Mouse (Mus musculus) intestine, embryonic 15.5 days (tissue): ENCODE results near the gene Nln. TPM values are rescaled to one million over a fixed set of nuclear protein-coding genes. Genes with fewer than 3 reads are reported as not detected.
A peak's percentile ranks its signal among the peaks of the same experiment; 100 is the strongest.

Experiments
- ATAC-seq: fragments of 200-750 bp; cut with Nextera tagmentation; 2 replicates; pipeline ENCODE4 v1.8.0; 2017; ENCODE audit warnings: moderate TSS enrichment, moderate library complexity
- H3K27ac ChIP-seq: fragments of 300-500 bp; sonication (generic); 2 replicates; pipeline ENCODE4 v1.5.1; 2015; ENCODE audit warnings: mild to moderate bottlenecking, inconsistent platforms
- H3K27me3 ChIP-seq: fragments of 300-500 bp; sonication (generic); replicated peaks from 2 replicates; pipeline ENCODE4 v1.6.1; 2015; ENCODE audit warnings: inconsistent platforms
- H3K36me3 ChIP-seq: fragments of 300-500 bp; sonication (generic); 2 replicates; pipeline ENCODE4 v1.6.1; 2015; ENCODE audit warnings: inconsistent platforms
- H3K4me1 ChIP-seq: fragments of 300-500 bp; sonication (generic); replicated peaks from 2 replicates; pipeline ENCODE4 v1.6.1; 2015; ENCODE audit warnings: inconsistent platforms
- H3K4me2 ChIP-seq: fragments of 300-500 bp; sonication (generic); replicated peaks from 2 replicates; pipeline ENCODE4 v1.6.1; 2015; ENCODE audit warnings: mild to moderate bottlenecking, inconsistent platforms
- H3K4me3 ChIP-seq: fragments of 300-500 bp; sonication (generic); replicated peaks from 2 replicates; pipeline ENCODE4 v1.5.1; 2015; ENCODE audit warnings: inconsistent platforms
- H3K9ac ChIP-seq: fragments of 300-500 bp; sonication (generic); 2 replicates; pipeline ENCODE4 v1.6.1; 2015; ENCODE audit warnings: inconsistent platforms
- H3K9me3 ChIP-seq: fragments of 300-500 bp; sonication (generic); 2 replicates; pipeline ENCODE4 v1.6.1; 2016; ENCODE audit warnings: inconsistent platforms
- WGBS: fragments of 180-500 bp; shearing (Covaris S2); methylation state at CpG from one replicate; pipeline ENCODE4 v1.1.7; 2015; 5-methylcytosine and 5-hydroxymethylcytosine counted together
- polyA plus RNA-seq: library from polyadenylated mRNA; unstranded; fragments of >200 nt; fragmentation: Nextera tagmentation; extraction: Ambion mirVana; gene quantifications from 2 replicates; pipeline ENCODE4 v1.2.1, GENCODE M21; 2015

The Nln gene
- 18.9 and 19.9 TPM in 2 replicates for polyA plus RNA-seq

- 2% methylated on average over 36 of the region's 44 CpGs for WGBS
- peak; percentile 99 for ATAC-seq
- Histone ChIP-seq H3K4me2 (peak within 1 kb of the TSS; percentile 97), H3K9ac (peak within 1 kb of the TSS; percentile 72), H3K9me3 (no peaks in the 10 kb centered on the region), H3K36me3 (no peaks in the 10 kb centered on the region), H3K27ac (peak within 1 kb of the TSS; percentile 86), H3K4me3 (peak within 1 kb of the TSS; percentile 59), H3K4me1 (no peaks in the 10 kb centered on the region), H3K27me3 (no peaks in the 10 kb centered on the region)
Measured at GRCm38 (mm10) chr13:104109288-104109815, at the start of gene Nln, which contains the start of gene Sgtb. Gene Nln, minus strand, starts transcription at chr13:104109614. Gene Sgtb, plus strand, starts transcription at chr13:104109741.

DNA sequence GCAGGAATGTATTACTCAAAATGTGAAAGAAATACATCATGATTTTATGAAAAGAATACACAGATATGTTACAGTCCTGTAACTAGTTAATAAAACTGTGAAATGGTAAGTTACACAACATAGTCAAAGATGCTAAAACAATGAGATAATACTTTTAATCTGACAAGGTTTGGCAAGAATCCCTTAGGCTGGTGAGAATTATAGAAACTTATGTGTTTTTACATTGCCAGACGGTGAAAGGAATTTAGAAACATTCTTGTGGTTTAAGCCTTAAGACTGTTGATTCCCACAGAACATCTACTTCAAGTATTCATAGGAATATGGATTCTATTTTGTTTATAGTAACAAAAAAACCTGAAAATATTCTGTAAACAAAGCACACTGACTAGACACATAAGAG lies 46.3 kb upstream of the Nln start:
- WGBS = 62% methylated on average over 1 of the region's 1 CpGs
- H3K4me2 ChIP-seq = no peak overlapping the region
- no peaks in the 10 kb centered on the region for H3K27me3 ChIP-seq
- H3K9ac ChIP-seq = no peak overlapping the region
- no peak overlapping the region for H3K27ac ChIP-seq
- no peak overlapping the region for H3K4me3 ChIP-seq
- no peaks in the 10 kb centered on the region for H3K9me3 ChIP-seq
- peaks cover 10% of the 10 kb centered on the region for H3K36me3 ChIP-seq
- H3K4me1 ChIP-seq = no peaks in the 10 kb centered on the region
- no peak for ATAC-seq

- Histone ChIP-seq H3K36me3 (peaks cover 7% of the 10 kb centered on the region), H3K4me1 (no peaks in the 10 kb centered on the region), H3K4me2 (no peak overlapping the region), H3K9me3 (no peaks in the 10 kb centered on the region), H3K27ac (no peak overlapping the region), H3K27me3 (no peaks in the 10 kb centered on the region), H3K9ac (no peak overlapping the region), H3K4me3 (no peak overlapping the region)
- WGBS = 85% methylated on average over 7 of the region's 7 CpGs
- ATAC-seq = no peak
Measured at GRCm38 (mm10) chr13:104155106-104155505, 45.7 kb upstream of the Nln start.

DNA sequence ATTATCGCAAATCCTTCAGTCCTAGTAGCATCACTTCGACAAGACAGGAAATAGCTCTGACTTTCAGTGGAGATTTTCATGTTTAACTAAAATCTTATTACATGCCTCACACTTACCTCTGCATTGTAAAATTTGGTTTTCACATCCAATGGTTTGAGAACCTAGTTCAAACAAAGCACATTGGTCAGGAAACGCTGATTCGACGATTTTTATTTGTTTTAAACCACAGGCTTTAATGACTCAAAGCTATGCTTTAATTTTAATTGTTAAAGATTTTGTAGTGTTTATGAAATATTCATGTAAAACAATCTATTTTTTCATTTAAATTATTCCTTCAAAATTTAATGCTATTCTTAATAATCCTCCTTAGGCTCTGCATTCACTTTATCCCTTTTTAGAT lies 44.8 kb upstream of the Nln start:
- H3K36me3 ChIP-seq = peaks cover 7% of the 10 kb centered on the region
- WGBS = 92% methylated on average over 5 of the region's 5 CpGs
- no peaks in the 10 kb centered on the region for H3K4me1 ChIP-seq
- H3K4me3 ChIP-seq = no peak overlapping the region
- no peaks in the 10 kb centered on the region for H3K27me3 ChIP-seq
- no peak overlapping the region for H3K9ac ChIP-seq
- no peaks in the 10 kb centered on the region for H3K9me3 ChIP-seq
- no peak for ATAC-seq
- no peak overlapping the region for H3K27ac ChIP-seq
- H3K4me2 ChIP-seq = no peak overlapping the region

DNA sequence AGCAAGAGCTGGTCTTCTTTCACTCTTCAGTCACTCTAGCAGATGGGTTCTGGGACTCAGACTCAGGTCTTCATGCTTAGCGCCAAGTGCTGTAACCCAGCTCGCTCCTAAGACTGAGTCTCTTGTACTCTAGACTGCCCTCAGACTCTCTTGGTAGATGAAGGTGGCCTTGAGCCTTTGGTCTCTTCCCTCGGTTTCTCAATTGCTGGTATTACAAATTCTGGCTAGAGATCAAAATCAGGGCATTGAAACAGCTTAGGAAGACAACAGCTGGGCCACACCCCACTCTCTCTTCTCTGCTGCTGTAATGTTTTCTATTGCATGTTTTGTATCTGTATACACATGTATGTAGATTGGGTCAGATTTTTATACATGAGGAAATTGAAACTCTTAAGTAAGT lies 36.2 kb upstream of the Nln start:
- H3K27me3 ChIP-seq = no peaks in the 10 kb centered on the region
- 97% methylated on average over 3 of the region's 3 CpGs for WGBS
- H3K9me3 ChIP-seq = no peaks in the 10 kb centered on the region
- peaks cover 22% of the 10 kb centered on the region for H3K36me3 ChIP-seq
- ATAC-seq = no peak
- no peaks in the 10 kb centered on the region for H3K4me1 ChIP-seq
- H3K4me2 ChIP-seq = no peak overlapping the region
- no peak overlapping the region for H3K27ac ChIP-seq
- H3K9ac ChIP-seq = no peak overlapping the region
- no peak overlapping the region for H3K4me3 ChIP-seq

DNA sequence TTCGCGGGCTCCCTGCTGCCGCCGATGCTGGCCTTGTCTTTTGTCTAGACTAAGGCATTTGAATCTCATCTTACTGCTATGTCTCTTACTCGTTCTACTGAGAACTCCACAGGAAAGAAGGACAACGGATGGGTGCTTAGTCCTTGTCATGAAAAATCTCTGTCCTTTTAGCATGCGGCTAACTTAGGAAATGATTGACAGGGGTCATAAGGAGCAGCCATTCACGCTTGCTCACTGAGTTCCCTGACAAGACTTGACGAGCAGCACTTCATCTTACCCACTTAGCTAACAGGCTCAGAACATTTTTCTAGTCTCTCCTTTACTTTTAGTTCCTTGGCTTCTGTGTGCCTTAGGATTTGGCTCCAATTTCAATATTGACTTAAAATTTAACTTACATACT lies 35.5 kb upstream of the Nln start:
- Histone ChIP-seq H3K4me3 (no peak overlapping the region), H3K9ac (no peak overlapping the region), H3K36me3 (peaks cover 22% of the 10 kb centered on the region), H3K27me3 (no peaks in the 10 kb centered on the region), H3K4me1 (no peaks in the 10 kb centered on the region), H3K9me3 (no peaks in the 10 kb centered on the region), H3K4me2 (no peak overlapping the region), H3K27ac (no peak overlapping the region)
- no peak for ATAC-seq
- 78% methylated on average over 9 of the region's 9 CpGs for WGBS

DNA sequence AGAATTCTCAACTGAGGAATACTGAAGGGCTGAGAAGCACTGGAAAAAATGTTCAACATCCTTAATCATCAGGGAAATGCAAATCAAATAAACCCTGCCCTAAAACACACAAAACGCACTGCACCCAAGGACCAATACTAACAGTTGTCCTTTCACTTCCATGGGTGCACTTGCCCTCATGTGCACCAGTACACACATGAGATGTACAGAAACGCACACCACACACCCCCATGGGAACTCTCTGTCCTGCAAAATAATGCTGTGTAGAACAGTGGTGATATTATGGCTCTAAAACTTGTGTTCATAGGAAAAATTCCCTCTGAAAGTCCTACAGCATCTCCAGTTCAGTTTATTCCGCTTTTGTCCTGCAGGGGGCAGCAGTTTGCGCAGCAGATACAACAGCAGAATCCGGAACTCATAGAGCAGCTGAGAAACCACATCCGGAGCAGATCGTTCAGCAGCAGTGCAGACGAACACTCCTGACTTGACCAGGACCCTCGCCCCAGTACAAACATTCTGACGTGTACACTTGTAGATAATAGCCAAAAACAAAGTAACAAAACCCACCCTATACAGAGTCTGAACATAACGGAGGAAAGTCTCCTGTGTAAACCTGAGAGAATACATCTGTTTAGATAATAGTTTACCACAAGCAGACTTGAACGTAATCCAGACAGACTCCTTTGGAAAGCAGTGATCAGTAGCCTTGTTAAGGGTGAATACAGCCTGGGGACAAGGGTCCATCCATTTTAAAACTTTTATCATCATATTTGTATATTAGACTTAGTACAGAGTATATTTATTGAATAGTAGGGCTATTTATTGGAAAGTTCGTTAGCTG lies 30.2 kb upstream of the Nln start:
- Histone ChIP-seq H3K36me3 (0 out of 2 replicates have a peak, but pooled peaks cover 1% of the 10 kb centered on the region), H3K9me3 (no peaks in the 10 kb centered on the region), H3K4me1 (no peaks in the 10 kb centered on the region), H3K4me2 (no peak overlapping the region), H3K4me3 (no peak overlapping the region), H3K9ac (no peak overlapping the region), H3K27ac (no peak overlapping the region), H3K27me3 (no peaks in the 10 kb centered on the region)
- 34% methylated on average over 13 of the region's 13 CpGs for WGBS
- ATAC-seq = peak; percentile 66; the same call in 1 of the 2 replicates

DNA sequence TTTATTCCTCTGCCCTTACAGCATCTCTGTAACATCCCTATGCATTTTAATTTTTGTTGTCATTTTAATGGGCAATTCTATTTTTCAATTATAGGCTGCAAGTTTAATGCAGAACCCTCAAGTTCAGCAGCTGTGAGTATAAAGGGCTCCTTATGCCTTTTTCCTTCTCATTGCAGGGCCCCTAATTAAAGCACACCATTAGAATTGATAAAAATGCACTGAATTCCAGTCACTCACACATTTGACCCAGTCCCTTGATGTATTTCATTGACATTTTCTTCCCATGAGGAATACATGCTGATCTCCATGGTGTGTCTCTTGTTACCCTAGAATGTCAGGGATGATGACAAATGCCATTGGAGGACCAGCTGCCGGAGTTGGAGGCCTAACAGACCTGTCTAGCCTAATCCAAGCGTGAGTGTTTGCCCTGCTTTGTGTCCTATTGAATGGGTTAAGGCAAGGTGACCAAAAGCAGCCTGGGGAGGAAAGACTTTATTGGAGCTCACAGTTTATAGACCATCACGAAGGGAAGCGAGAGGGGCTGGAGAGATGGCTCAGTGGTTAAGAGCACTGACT lies 25.2 kb upstream of the Nln start:
- H3K4me2 ChIP-seq = no peak overlapping the region
- 79% methylated on average over 4 of the region's 4 CpGs for WGBS
- no peak overlapping the region for H3K27ac ChIP-seq
- no peaks in the 10 kb centered on the region for H3K27me3 ChIP-seq
- H3K9ac ChIP-seq = no peak overlapping the region
- H3K4me3 ChIP-seq = no peak overlapping the region
- no peaks in the 10 kb centered on the region for H3K9me3 ChIP-seq
- no peaks in the 10 kb centered on the region for H3K36me3 ChIP-seq
- no peaks in the 10 kb centered on the region for H3K4me1 ChIP-seq
- ATAC-seq = no peak

DNA sequence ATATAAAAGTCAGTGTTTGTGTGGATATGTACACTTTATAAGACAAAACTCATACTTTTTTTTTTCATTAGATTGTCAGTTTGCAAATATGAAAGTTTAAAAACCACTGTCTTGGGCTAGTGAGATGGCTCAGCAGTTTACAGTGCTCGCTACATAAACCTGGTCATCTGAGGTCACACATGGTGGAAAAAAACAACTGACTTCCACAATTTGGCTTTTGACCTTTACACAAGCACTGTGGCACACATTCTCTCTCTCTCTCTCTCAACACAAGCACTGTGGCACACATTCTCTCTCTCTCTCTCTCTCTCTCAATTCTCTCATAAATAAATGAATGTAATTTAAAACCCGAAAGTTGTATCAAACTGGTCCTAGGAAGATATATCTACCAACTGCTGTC lies 23.1 kb upstream of the Nln start:
- WGBS = 87% methylated on average over 2 of the region's 2 CpGs
- Histone ChIP-seq H3K4me2 (no peak overlapping the region), H3K36me3 (no peaks in the 10 kb centered on the region), H3K9me3 (no peaks in the 10 kb centered on the region), H3K4me3 (no peak overlapping the region), H3K9ac (no peak overlapping the region), H3K27ac (no peak overlapping the region), H3K27me3 (no peaks in the 10 kb centered on the region), H3K4me1 (no peaks in the 10 kb centered on the region)
- no peak for ATAC-seq

DNA sequence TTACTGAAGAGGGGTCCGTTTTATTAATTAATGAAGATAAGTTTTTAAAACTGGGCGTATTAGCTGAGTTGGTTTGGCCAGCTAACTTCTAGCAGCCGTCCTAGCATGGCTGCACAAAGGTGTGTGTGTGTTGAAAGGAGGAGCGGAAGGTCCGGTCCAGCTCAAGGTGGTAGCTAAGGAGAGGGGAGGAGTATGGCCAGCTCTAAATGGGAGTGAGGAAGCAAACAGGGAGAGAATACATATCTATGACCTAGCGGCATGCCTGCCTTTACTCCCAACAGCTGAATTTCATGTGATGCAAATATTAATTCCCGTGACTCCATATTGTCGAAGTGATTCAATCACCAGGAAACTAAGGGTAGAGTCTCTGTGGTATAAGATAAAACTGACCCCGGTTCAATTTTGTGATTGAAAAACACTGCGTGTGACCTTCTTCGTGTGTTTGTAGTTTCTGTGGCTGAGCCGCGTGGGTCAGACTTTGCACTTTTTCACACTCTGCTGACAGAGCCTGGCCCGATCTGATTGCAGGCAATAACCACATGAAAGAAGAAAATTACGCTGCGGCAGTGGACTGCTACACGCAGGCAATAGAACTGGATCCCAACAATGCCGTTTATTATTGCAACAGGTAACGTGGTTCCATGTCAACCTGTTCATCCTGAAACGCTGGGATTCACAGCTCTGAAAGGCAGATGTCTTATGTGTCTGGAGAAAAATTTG lies 14.4 kb upstream of the Nln start:
- Histone ChIP-seq H3K4me2 (no peak overlapping the region), H3K4me1 (no peaks in the 10 kb centered on the region), H3K9me3 (no peaks in the 10 kb centered on the region), H3K27me3 (no peaks in the 10 kb centered on the region), H3K27ac (no peak overlapping the region), H3K36me3 (no peaks in the 10 kb centered on the region), H3K4me3 (no peak overlapping the region), H3K9ac (no peak overlapping the region)
- ATAC-seq = peak; percentile 64; the same call in 1 of the 2 replicates
- WGBS = 82% methylated on average over 20 of the region's 20 CpGs

DNA sequence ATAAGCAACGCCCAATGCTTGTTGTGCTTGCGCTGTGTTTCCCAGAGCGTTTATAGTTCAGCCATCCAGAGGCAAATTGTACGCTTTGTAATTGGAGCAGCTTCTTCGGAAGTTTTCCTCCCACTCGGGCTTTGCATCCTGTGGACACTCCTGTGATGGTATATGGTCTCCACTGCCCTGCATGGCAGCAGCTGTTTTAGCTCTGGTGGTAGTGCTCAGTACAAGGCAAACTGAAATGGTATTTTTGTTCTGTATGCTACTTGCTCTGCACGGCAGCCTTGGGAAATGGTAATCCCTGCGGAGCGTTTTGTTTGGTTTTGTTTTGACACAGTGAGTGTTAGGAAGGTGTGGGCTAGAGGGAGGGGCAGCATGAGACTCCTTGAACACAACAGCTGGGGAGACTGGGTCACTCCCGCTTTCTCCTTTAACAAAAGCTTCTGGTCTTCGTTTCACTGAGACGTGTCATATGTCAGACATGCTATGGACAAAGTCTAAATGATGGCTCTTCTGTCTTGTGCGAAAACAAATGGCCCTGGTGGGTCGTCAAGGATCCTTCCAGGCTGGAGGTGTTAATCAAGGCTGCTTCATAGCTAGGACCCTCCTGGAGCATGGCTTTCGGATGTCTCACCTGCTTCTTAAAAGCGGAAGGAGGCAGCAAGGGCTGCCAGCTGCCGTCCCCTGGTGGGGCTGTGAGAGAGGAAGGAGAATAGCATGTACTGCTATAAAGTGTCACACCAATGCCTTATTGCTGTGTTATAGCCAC lies 12.8 kb upstream of the Nln start:
- H3K27me3 ChIP-seq = no peaks in the 10 kb centered on the region
- no peaks in the 10 kb centered on the region for H3K4me1 ChIP-seq
- no peaks in the 10 kb centered on the region for H3K9me3 ChIP-seq
- peak overlapping the region; percentile 22; the same call in 1 of the 2 replicates for H3K4me2 ChIP-seq
- H3K27ac ChIP-seq = no peak overlapping the region
- H3K4me3 ChIP-seq = no peak overlapping the region
- 43% methylated on average over 17 of the region's 17 CpGs for WGBS
- no peak overlapping the region for H3K9ac ChIP-seq
- no peak for ATAC-seq
- H3K36me3 ChIP-seq = no peaks in the 10 kb centered on the region

GRCm38 (mm10) chr13:104114827-104115226 lies 5.4 kb upstream of the Nln start:
- no peaks in the 10 kb centered on the region for H3K27me3 ChIP-seq
- 98% methylated on average over 2 of the region's 2 CpGs for WGBS
- H3K4me1 ChIP-seq = no peaks in the 10 kb centered on the region
- H3K4me3 ChIP-seq = no peak overlapping the region
- no peak overlapping the region for H3K4me2 ChIP-seq
- no peaks in the 10 kb centered on the region for H3K36me3 ChIP-seq
- no peak overlapping the region for H3K9ac ChIP-seq
- no peaks in the 10 kb centered on the region for H3K9me3 ChIP-seq
- ATAC-seq = no peak
- H3K27ac ChIP-seq = no peak overlapping the region
